Mouse (Mus musculus) liver, embryonic 14.5 days (tissue): ENCODE measurements around the gene Heatr6. TPM values are rescaled to one million over a fixed set of nuclear protein-coding genes. Genes with fewer than 3 reads are reported as not detected.

Experiments used
- ATAC-seq: fragments of 200-750 bp; cut with Nextera tagmentation; 2 replicates; pipeline ENCODE4 v1.8.0; 2017; ENCODE audit warnings: moderate number of reproducible peaks, mild to moderate bottlenecking, moderate library complexity; ENCODE audit not compliant: insufficient read depth
- DNase-seq, 3 experiments: peaks; one replicate each; pipeline ENCODE4 v3.0.0-alpha.2; 2012 to 2013; ENCODE audit warnings: low read depth in 3 of 3, low spot score in 3 of 3
- H3K27ac ChIP-seq: fragments of 300-500 bp; sonication (generic); 2 replicates; pipeline ENCODE4 v1.5.1; 2014; ENCODE audit warnings: moderate library complexity, mild to moderate bottlenecking, control low read depth, inconsistent platforms
- H3K27me3 ChIP-seq: fragments of 300-500 bp; sonication (generic); 2 replicates; pipeline ENCODE4 v1.6.1; 2014; ENCODE audit warnings: mild to moderate bottlenecking, low read length, moderate library complexity; ENCODE audit not compliant: control insufficient read depth, insufficient read depth
- H3K36me3 ChIP-seq: fragments of 300-500 bp; sonication (generic); replicated peaks from 2 replicates; pipeline ENCODE4 v1.6.1; 2014; ENCODE audit warnings: low read depth; ENCODE audit not compliant: control insufficient read depth, insufficient read depth
- H3K4me1 ChIP-seq, 2 experiments: fragments of 200-500 bp in 1 of 2; fragments of 300-500 bp in 1 of 2; sonication (generic) in 1 of 2; replicated peaks; 2 replicates each; pipeline ENCODE4 v1.6.1; 2012 to 2014; ENCODE audit warnings: antibody characterized with exemption in 1 of 2, inconsistent platforms in 1 of 2, low read length in 1 of 2; ENCODE audit not compliant: control insufficient read depth in 2 of 2, insufficient read depth in 2 of 2
- H3K4me2 ChIP-seq: fragments of 300-500 bp; sonication (generic); 2 replicates; pipeline ENCODE4 v1.6.1; 2014; ENCODE audit warnings: low read depth, mild to moderate bottlenecking, control low read depth, moderate library complexity
- H3K4me3 ChIP-seq, 2 experiments: fragments of 200-500 bp in 1 of 2; fragments of 300-500 bp in 1 of 2; sonication (generic) in 1 of 2; 2 replicates each; pipeline ENCODE4 v1.5.1; 2012 to 2014; ENCODE audit warnings: low read depth in 2 of 2, low read length in 2 of 2, mild to moderate bottlenecking in 2 of 2, control low read depth in 1 of 2, inconsistent platforms in 1 of 2, moderate library complexity in 1 of 2; ENCODE audit not compliant: insufficient read depth in 1 of 2
- H3K9ac ChIP-seq: fragments of 300-500 bp; sonication (generic); replicated peaks from 2 replicates; pipeline ENCODE4 v1.6.1; 2014; ENCODE audit warnings: mild to moderate bottlenecking, control low read depth, moderate library complexity
- H3K9me3 ChIP-seq: fragments of 300-500 bp; sonication (generic); 2 replicates; pipeline ENCODE4 v1.6.1; 2016; ENCODE audit warnings: low read length, mixed read lengths; ENCODE audit not compliant: control insufficient read depth
- CTCF ChIP-seq: IDR thresholded peaks from 2 replicates; pipeline ENCODE4 v1.5.1; 2016; ENCODE audit warnings: antibody characterized with exemption, low read depth, control low read depth
- EP300 ChIP-seq: IDR thresholded peaks from 2 replicates; pipeline ENCODE4 v1.6.1; 2016; ENCODE audit warnings: antibody characterized with exemption, low read depth
- WGBS: fragments of 180-500 bp; shearing (Covaris S2); extraction: QIAGEN DNeasy Blood & Tissue Kit; methylation state at CpG from one replicate; pipeline ENCODE4 v1.1.7; 2014; ENCODE audit not compliant: insufficient replicate concordance; 5-methylcytosine and 5-hydroxymethylcytosine counted together
- polyA plus RNA-seq, 2 experiments: library from polyadenylated mRNA; depleted of rRNA in 1 of 2; stranded (reverse) in 1 of 2; unstranded in 1 of 2; fragments of >200 nt; fragmentation: Nextera tagmentation in 1 of 2; extraction: Ambion mirVana in 1 of 2; gene quantifications; 2 replicates each; pipeline versions ENCODE4 v1.2.1 to v1.2.3; 2012 to 2014

The Heatr6 gene
- polyA plus RNA-seq, 2 experiments = 3.8 to 5.6 TPM

DNA sequence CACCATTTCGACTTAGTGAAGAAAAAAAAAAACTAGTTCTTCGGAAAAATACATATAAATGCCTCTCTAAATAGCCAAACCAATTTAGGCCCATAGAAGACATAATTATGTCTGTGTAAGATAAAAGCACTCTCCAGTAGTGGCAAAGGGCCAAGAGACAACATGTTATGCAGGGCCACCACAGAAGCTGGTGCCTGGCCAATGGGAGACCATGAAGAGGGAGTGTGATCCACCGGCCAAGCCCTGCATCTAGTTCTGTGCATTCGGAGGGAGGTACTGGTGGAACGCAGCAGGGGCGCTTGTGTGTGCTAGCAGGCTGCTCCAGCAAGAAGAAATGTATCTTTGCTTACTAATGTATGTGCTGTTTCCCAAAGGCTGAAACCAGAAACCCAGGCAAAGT is 42.6 kb downstream of the Heatr6 start:
- 73% methylated on average over 6 of the region's 6 CpGs for WGBS
- H3K4me1 ChIP-seq = no peaks in the 10 kb centered on the region

DNA sequence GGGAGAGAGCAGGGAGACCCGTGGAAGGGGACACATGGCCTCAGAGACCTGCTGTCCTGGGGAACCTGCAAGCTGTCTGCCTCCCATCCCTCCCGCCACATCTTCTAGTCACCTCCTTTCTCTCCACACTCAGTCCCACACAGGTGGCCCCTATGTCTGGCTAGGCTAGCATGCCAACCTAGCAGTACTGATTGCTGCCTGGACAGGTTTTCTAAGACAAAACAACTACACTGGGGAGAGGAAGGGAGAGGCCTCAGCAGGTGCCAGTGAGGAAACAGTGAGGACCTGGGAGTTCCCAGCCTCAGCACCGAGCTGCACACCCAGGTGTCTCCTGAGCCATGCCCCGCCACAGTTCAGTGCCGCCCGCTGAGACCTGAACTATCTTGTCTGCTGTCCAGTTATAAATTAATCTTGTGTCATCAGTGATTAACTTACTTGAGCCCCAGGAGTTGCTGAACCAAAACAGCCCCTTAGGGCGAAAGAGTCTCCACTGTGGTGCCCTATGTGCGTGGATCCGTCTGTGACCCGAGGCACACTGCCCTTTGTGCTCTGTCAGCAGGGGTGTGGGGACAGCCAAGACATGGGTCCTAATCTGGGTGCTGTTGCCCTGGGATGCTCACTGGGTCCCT is 43.6 kb downstream of the Heatr6 start:
- Histone ChIP-seq H3K27ac (no peak overlapping the region), H3K4me2 (no peak overlapping the region), H3K4me3 (no peak overlapping the region), H3K9me3 (no peaks in the 10 kb centered on the region), H3K4me1 (no peaks in the 10 kb centered on the region), H3K27me3 (no peaks in the 10 kb centered on the region), H3K9ac (no peak overlapping the region), H3K36me3 (no peaks in the 10 kb centered on the region)
- TF ChIP-seq EP300 = no peak
- no peak for TF ChIP-seq CTCF
- DNase-seq (no peak), ATAC-seq (no peak)
- 64% methylated on average over 10 of the region's 10 CpGs for WGBS

More for the DNA sequence above, 42.6 kb downstream of the Heatr6 start:
- H3K36me3 ChIP-seq = no peaks in the 10 kb centered on the region
- no peak overlapping the region for H3K4me2 ChIP-seq
- H3K27ac ChIP-seq = no peak overlapping the region
- no peak for TF ChIP-seq CTCF
- TF ChIP-seq EP300 = no peak
- H3K9me3 ChIP-seq = no peaks in the 10 kb centered on the region
- no peak overlapping the region for H3K9ac ChIP-seq
- DNase-seq = no peak
- ATAC-seq = no peak
- no peaks in the 10 kb centered on the region for H3K27me3 ChIP-seq
- no peak overlapping the region for H3K4me3 ChIP-seq

DNA sequence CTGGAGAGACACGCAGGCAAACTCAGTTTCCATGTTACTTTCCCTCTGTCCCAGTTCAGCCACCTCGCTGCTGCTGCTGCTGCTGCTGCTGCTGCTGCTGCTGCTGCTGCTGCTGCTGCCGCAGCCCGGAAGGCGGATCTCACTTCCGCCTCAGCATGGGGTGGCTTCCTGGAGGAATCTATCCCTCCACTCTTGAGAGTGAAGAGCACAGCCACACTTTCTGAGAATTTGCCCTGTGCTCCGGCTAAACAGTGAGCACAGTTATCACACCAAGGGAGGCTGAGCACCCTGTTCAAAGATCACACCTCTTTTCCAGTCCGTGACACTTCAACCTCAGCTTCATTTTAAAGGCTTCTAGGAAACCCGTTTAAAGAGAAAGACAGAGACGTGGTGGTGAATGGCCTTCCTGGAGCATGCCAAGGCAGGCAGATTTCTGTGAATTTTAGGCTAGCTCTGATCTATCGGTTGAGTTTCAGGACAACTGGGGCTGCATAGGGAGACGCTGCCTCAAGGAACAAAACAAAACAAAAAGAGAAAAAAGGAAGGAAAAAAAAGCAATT is 46.5 kb downstream of the Heatr6 start:
- 60% methylated on average over 12 of the region's 12 CpGs for WGBS
- H3K27ac ChIP-seq = no peak overlapping the region
- TF ChIP-seq EP300 = no peak
- no peak for TF ChIP-seq CTCF
- DNase-seq (no peak), ATAC-seq (no peak)
- H3K9ac ChIP-seq = no peak overlapping the region
- no peaks in the 10 kb centered on the region for H3K9me3 ChIP-seq
- no peak overlapping the region for H3K4me3 ChIP-seq
- no peaks in the 10 kb centered on the region for H3K36me3 ChIP-seq
- H3K27me3 ChIP-seq = no peaks in the 10 kb centered on the region
- no peaks in the 10 kb centered on the region for H3K4me1 ChIP-seq
- H3K4me2 ChIP-seq = no peak overlapping the region

DNA sequence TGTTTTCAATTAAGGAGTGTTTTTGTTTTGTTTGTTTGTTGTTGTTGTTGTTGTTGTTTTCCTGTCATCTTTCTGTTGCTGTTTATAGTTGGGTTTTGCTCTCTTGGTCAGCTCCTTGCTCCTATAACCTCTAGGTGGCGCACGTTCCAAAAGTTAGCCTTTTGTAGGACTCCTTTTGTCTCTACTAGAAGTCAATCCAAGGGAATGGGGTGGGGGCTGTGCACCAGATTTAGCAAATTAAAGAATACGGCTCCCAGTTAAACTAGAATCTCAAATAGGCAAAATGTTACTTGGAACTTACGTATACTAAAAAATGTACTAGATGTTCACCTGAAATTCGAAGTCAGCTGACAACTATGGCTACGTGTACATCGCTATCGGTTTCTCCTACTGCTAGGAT is 48.7 kb downstream of the Heatr6 start:
- Histone ChIP-seq H3K4me1 (no peaks in the 10 kb centered on the region), H3K9ac (no peak overlapping the region), H3K27ac (no peak overlapping the region), H3K4me3 (no peak overlapping the region), H3K9me3 (no peaks in the 10 kb centered on the region), H3K27me3 (no peaks in the 10 kb centered on the region), H3K36me3 (no peaks in the 10 kb centered on the region), H3K4me2 (no peak overlapping the region)
- ATAC-seq = no peak
- TF ChIP-seq CTCF (peak; percentile 54), EP300 (no peak)
- no peak for DNase-seq
- 59% methylated on average over 8 of the region's 8 CpGs for WGBS

DNA sequence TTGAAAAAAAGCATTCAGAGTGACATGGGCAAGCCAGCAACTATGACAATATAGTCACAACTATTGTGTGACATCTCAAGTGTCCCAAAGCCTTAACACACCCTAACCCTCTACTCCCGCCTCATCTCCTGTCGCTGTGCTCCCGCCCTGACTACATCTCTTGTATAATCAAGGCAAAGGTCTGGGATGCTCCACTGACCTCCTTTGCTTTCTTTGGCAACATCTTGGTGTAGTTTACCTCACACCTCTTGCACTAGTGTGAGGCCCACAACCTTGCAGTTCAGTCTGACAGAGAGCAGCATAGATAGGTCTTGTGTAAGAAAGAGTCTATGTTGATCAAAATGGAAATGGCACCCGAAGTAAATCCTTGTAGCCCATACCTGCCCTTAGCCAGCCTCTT is 49.1 kb downstream of the Heatr6 start:
- 79% methylated on average over 4 of the region's 4 CpGs for WGBS

More for the DNA sequence above, 49.1 kb downstream of the Heatr6 start:
- H3K4me3 ChIP-seq = no peak overlapping the region
- H3K9ac ChIP-seq = no peak overlapping the region
- no peaks in the 10 kb centered on the region for H3K36me3 ChIP-seq
- H3K4me1 ChIP-seq = no peaks in the 10 kb centered on the region
- TF ChIP-seq EP300 = no peak
- no peak for TF ChIP-seq CTCF
- no peak for ATAC-seq
- H3K9me3 ChIP-seq = no peaks in the 10 kb centered on the region
- H3K27ac ChIP-seq = no peak overlapping the region
- H3K4me2 ChIP-seq = no peak overlapping the region
- H3K27me3 ChIP-seq = no peaks in the 10 kb centered on the region
- DNase-seq = no peak
